Mouse (Mus musculus): ENCODE measurements around the gene Gm4969.
"Not testable (repeated sequence)": the region's sequence is repeated elsewhere in the genome, so short reads cannot be mapped to it uniquely, and the experiment has no call there.

The Gm4969 gene

GRCm38 (mm10) chr7:19092381-19093173 is 25.6 kb downstream of the Gm4969 start:
- no peak for DNase-seq

GRCm38 (mm10) chr7:19091913-19092312 is 26.3 kb downstream of the Gm4969 start:
- no peak for DNase-seq

GRCm38 (mm10) chr7:19088813-19089212 is 29.4 kb downstream of the Gm4969 start:
- DNase-seq: no peak

GRCm38 (mm10) chr7:19086760-19087159 is 31.4 kb downstream of the Gm4969 start:
- no peak for DNase-seq

- DNase-seq: no peak
These were observed 32.1 kb downstream of the Gm4969 start for GRCm38 (mm10) chr7:19086042-19086441.

GRCm38 (mm10) chr7:19085495-19085894 is 32.7 kb downstream of the Gm4969 start:
- DNase-seq: no peak

DNA sequence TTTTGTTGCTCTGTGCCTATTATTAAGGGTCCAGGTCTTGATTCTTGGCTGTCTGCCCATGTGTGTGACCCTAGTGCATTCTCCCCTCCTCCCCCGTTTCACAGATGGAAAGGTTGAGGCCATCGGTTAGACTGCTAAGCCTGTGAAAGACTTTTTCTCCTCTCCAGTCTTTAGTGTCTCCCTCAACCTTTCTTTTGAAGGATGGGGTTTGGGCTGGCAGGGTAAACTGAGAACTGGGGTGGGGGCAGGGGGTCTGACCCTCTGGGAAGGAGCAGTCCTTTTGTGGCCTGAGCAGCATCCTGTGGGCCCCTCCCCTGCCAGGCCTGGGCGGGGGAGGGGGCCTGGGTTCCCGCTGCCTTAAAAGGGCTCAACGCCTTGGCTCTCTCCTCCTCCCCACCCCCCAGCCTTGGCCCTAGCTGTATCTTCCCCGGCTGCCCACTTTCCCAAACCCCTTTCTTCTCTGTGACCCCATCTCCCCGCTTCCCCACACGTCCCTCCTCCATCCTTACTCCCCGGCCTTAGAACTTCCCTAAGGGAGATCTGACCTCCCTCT is 33.2 kb downstream of the Gm4969 start:
- DNase-seq: no peak

- DNase-seq: no peak
These were observed 33.8 kb downstream of the Gm4969 start for GRCm38 (mm10) chr7:19084277-19084771.

- DNase-seq: no peak
These were observed 34.5 kb downstream of the Gm4969 start, which contains the start of gene Dmpk for GRCm38 (mm10) chr7:19083701-19084100. Gene Dmpk (plus strand): TSS chr7:19083849.

- no peak for DNase-seq
These were observed 35.1 kb downstream of the Gm4969 start for GRCm38 (mm10) chr7:19083096-19083495.

DNA sequence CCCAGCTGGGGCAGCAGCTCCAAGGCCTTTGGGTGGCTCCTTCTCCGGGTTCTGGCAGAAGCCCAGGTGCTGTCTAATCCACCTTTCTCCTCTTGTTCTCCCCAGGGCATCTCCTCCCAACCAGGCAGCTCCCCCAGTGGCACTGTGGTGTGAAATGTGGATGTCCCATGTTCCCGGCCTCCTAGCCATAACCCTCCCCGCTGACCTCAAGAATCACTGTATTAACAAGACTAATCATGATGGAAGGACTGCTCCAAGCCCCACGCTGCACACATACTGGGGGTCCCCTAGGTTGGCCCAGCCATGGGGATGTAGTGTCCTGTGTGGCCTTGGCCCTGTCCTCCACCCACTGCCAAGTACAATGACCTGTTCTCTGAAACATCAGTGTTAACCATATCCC is 36.0 kb downstream of the Gm4969 start:
- DNase-seq: no peak

- no peak for DNase-seq
These were observed 37.7 kb downstream of the Gm4969 start for GRCm38 (mm10) chr7:19080451-19080950.

DNA sequence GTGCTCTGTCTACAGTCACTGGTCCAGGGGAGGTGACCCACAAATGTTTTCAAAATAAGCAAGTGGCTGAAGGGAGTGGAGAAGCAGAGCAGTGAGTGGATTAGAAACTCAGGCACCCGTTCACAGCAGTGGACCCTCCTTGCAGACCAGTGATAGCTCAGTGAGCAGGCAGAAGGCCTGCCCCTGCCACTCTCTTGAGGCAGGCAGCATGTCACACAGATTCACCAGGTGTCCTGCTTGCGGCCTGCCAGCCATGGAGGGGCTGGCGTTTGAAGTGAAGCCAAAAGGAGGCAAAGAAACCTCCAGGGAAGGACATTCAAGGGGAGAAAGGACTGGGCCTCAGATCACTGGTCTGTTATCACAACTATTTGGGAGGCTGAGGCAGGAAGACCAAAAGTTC is 39.4 kb downstream of the Gm4969 start:
- DNase-seq: no peak

GRCm38 (mm10) chr7:19077761-19078160 is 40.4 kb downstream of the Gm4969 start:
- DNase-seq: no peak

DNA sequence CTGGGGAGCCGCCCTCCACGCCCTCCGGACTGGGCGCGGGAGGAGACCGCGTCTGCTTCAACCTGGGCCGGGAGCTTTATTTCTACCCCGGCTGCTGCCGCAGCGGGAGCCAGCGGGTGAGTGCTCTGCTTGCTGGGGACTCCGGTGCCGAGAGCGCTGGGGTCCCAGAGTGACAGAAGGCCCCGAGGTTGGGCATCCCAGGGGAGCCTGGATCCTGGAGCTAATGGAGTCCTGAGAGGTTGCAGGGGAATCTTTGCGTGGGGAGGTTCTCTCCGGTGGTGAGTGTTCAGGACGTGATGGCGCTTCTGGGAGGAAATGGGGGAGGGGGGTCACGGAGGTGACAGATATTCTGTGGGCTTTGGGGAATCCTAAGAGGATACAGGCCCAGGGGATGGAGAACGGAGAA is 41.6 kb downstream of the Gm4969 start:
- no peak for DNase-seq

DNA sequence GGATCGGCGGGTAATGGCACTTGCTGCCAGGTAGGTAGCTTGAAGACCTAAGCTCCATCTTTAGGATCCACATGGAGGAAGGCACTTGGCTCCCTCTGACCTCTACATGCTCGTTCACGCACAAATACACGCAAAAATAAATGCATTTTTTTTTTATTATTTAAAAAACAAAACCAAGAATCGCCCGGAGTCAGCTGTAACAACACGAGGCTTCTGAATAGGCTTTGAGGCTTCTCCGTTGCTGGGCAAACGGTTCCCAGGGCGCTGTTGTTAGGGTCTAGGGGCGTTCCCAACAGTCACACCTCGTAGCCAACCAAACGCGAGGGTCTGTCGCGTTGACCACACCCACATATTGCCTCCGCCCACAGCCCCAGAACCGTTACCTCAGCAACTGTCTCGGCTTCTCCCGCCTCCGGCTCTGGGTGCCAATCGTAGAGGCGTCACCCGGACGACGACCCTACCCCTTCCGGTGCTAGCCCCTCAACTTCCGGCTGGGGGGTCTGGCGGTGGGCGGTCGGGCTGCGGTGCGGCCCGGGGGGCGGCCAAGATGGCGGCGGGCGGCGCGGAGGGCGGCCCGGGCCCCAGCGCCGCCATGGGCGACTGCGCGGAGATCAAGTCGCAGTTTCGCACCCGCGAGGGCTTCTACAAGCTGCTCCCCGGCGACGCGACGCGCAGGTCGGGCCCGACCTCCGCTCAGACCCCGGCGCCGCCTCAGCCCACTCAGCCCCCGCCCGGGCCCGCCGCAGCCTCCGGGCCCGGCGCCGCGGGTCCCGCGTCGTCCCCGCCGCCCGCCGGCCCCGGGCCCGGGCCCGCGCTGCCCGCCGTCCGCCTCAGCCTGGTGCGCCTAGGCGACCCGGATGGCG is 42.2 kb downstream of the Gm4969 start, which contains the start of gene Dmwd:
Gene Dmwd (plus strand): TSS at position 505 of the 863 bp plus-strand sequence.
- DNase-seq: peak; percentile 93

- DNase-seq: no peak
These were observed 42.9 kb downstream of the Gm4969 start for GRCm38 (mm10) chr7:19075231-19075630.

DNA sequence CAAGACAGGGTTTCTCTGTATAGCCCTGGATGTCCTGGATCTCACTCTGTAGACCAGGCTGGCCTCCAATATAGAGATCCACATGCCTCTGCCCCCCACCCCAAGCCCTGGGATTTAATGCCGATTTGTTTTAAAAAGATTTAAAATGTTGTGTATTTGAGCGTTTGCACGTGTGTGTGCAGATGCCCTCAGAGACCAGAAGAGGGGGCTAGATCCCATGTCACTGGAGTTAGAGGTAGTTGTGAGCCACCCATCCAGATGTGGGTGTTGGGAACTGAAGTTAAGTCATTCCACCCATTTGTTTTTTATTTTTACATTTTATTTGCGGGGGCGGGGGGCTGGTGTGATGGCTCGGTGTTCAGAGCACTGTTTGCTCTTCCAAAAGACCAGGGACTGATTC is 43.7 kb downstream of the Gm4969 start:
- no peak for DNase-seq

DNA sequence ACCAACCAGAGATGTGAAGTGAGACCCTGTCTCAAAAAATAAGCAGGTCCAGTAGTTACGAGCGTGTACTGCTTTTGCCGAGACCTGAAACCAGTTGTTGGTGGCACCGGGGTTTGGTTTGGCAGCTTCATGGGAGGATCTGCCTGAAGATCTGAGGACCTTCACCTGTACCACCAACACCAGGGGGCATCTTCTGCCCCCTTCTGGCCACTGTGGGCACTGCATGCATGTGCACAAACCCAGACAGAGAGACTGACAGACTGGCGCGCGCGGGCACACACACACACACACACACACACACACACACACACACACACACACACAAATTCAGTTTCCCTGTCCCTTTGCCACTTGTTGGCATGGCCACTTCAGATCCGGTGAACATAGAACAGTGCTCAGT is 44.7 kb downstream of the Gm4969 start:
- peak; percentile 39 for DNase-seq

GRCm38 (mm10) chr7:19071024-19071423 is 47.1 kb downstream of the Gm4969 start:
- DNase-seq: not testable (repeated sequence)

DNA sequence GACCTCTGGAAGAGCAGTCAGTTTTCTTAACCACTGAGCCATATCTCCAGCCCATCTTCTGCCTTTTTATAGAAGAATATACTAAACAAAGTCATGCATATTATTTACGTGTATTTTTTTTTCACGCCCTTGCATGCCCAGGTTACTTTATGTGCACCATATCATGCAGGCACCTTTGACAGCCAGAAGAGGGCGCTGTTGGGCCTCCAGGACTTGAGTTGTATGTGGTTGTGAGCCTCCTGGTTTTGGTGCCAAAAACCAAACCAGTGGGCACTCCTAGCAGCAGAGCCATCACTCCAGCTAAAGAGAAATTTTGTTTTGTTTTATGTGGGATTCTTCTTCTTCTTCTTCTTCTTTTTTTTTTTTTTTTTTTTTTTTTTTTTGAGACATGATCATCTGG is 48.7 kb downstream of the Gm4969 start:
- DNase-seq: no peak

GRCm38 (mm10) chr7:19068707-19069106 is 49.5 kb downstream of the Gm4969 start:
- DNase-seq: no peak

DNA sequence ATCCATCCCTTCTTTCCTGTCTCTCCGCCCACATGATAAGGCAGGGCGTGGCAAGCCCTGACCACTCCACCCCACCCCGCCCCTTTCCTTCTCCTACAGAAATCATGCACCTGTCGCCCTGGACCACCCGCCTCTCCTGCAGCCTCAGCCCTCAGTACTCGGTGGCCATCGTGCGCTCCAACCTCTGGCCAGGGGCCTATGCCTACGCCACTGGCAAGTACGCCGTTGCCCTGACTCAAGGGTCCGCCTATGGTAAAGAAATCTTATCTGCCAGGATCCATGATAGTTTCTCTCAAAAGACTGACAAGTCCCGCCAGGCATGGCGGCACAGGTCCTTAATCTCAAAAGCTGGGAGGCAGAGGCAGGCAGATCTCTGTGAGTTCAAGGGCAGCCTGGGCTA is 50.2 kb downstream of the Gm4969 start:
- no peak for DNase-seq

Data from cerebellum, adult 11-12 months (tissue).